33 mouse cellular contexts compared by ENCODE assay signal in the genomic region with DNA sequence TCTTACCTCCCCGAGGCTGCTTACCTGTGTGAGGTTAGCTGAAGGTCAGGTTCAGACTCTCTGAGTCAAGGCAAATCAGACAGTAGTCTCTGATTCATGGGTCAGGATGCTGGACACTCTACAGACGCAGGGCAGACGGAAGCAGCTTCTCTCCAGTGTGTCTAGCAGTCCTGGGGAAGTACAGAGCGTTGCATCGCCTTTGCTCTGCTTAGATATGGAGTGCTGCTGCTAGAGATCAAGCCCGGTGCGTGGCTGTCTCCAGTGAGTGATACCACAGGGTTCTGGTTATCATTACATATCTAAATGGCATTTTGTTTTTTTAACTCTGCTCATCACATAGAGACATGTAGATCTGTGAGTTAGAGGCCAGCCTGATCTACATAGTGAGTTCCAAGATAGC. TPM values are rescaled to one million over a fixed set of nuclear protein-coding genes. Genes with fewer than 3 reads are reported as not detected.
DNase-seq lines count a peak whose midpoint lies in the region; ATAC-seq and TF ChIP-seq lines count a peak whose summit lies in the region.
"Had no signal": no experiment of that assay in that cellular context is flagged by ENCODE, and none has a peak within 500 bp of the region (broad histone marks: within the 10 kb centered on the region; RNA-seq: fewer than 3 reads in every experiment).

No protein-coding gene starts in this region.

- no peaks in the 10 kb centered on the region; the same call in 1 of the 2 replicates for H3K79me2 ChIP-seq in liver, adult 2 months (ENCODE audit: control insufficient read depth, insufficient read depth, low read length)

- no peak for TF ChIP-seq CTCF in liver, adult 2 months (IDR thresholded peaks at IDR 0.05; ENCODE audit: low read depth, low read length)
- no peak for TF ChIP-seq CTCF in liver, postnatal 0 days (IDR thresholded peaks at IDR 0.05; ENCODE audit: low read depth)
- TF ChIP-seq CTCF in bone marrow macrophage, adult 2 months (IDR thresholded peaks at IDR 0.05; ENCODE audit: low read depth, low read length) = no peak

- intact Hi-C loops in left cerebral cortex, postnatal 36 days (cut with DNase I) = loop anchor here (5.0 kb wide), 1 partner anchor 36 kb away; no protein-coding TSS in a partner anchor

- peak overlapping the region; percentile 26; the same call in 1 of the 2 replicates for H3K27ac ChIP-seq in liver, adult 2 months (replicated peaks; ENCODE audit: insufficient read depth, low read depth, low read length)
- H3K27ac ChIP-seq in liver, postnatal 0 days (ENCODE audit: low read depth) = no peak overlapping the region
- peak overlapping the region; percentile 92 for H3K27ac ChIP-seq in bone marrow macrophage, adult 2 months (ENCODE audit: insufficient read depth, low read depth, low read length)
- H3K27ac ChIP-seq: embryonic facial prominence, embryonic 13.5 days; forebrain, embryonic 12.5 days; gastrocnemius, adult 2 months; heart, embryonic 13.5 days; hindbrain, embryonic 14.5 days; hindbrain, postnatal 0 days had no signal

- no peak overlapping the region for H3K4me3 ChIP-seq in liver, adult 2 months (ENCODE audit: insufficient read depth, low read depth, low read length)
- H3K4me3 ChIP-seq in liver, postnatal 0 days (ENCODE audit: low read depth, low read length) = no peak overlapping the region
- peak overlapping the region; percentile 45 for H3K4me3 ChIP-seq in bone marrow macrophage, adult 2 months (ENCODE audit: insufficient read depth, low read length)
- H3K4me3 ChIP-seq: embryonic facial prominence, embryonic 13.5 days; erythroblast, embryonic 14.5 days; forebrain, embryonic 12.5 days; gastrocnemius, adult 2 months; heart, embryonic 13.5 days had no signal

- DNase-seq in liver, adult 2 months (ENCODE audit: extremely low read depth, low read depth, low spot score) = no peak
- no peak for DNase-seq in liver, postnatal 0 days
- DNase-seq in spleen, postnatal 10 days (ENCODE audit: low spot score in 2 of 2) = peak; percentile 24 to 59
- no peak for DNase-seq in spleen, adult 12 weeks (ENCODE audit: low spot score)
- no peak for DNase-seq in left cerebral cortex, postnatal 36 days (ENCODE audit: low spot score in 2 of 2)
- DNase-seq in gastrocnemius, postnatal 10 days = no peak
- DNase-seq: adrenal gland, adult 2 months; adrenal gland, postnatal 14 days; cerebellum, adult 18-20 months; cerebellum, adult 9-10 months; cerebellum, postnatal 25 days; gastrocnemius, adult 2 months; gastrocnemius, postnatal 25 days; heart, adult 18-20 months; heart, postnatal 14 days; heart, postnatal 4 days had no signal

- TF ChIP-seq POLR2A in liver, adult 2 months (IDR thresholded peaks at IDR 0.05; ENCODE audit: extremely low read depth, insufficient read depth, low read length) = no peak
- no peak for TF ChIP-seq POLR2A in bone marrow macrophage, adult 2 months (IDR thresholded peaks at IDR 0.05; ENCODE audit: borderline replicate concordance, low read depth, low read length)

- no peaks in the 10 kb centered on the region for H3K27me3 ChIP-seq in liver, adult 2 months (ENCODE audit: control insufficient read depth, insufficient read depth, low read length)
- H3K27me3 ChIP-seq in liver, postnatal 0 days (ENCODE audit: insufficient read depth, low read length) = no peaks in the 10 kb centered on the region
- H3K27me3 ChIP-seq: embryonic facial prominence, embryonic 13.5 days; forebrain, embryonic 12.5 days; heart, embryonic 13.5 days had no signal

- H3K4me2 ChIP-seq in liver, postnatal 0 days (ENCODE audit: low read depth, low read length) = no peak overlapping the region
- H3K4me2 ChIP-seq: embryonic facial prominence, embryonic 13.5 days; forebrain, embryonic 12.5 days; heart, embryonic 13.5 days; hindbrain, embryonic 14.5 days had no signal

- peaks cover 33% of the 10 kb centered on the region for H3K4me1 ChIP-seq in liver, adult 2 months (ENCODE audit: control insufficient read depth, insufficient read depth, low read length)
- peaks cover 20% of the 10 kb centered on the region for H3K4me1 ChIP-seq in liver, postnatal 0 days (ENCODE audit: insufficient read depth)
- H3K4me1 ChIP-seq in bone marrow macrophage, adult 2 months (ENCODE audit: control insufficient read depth, insufficient read depth, low read length) = peaks cover 26% of the 10 kb centered on the region
- H3K4me1 ChIP-seq: embryonic facial prominence, embryonic 13.5 days; forebrain, embryonic 12.5 days; heart, embryonic 13.5 days had no signal

- H3K9me3 ChIP-seq in liver, postnatal 0 days (ENCODE audit: low read length) = no peaks in the 10 kb centered on the region
- H3K9me3 ChIP-seq: embryonic facial prominence, embryonic 13.5 days; forebrain, embryonic 12.5 days; G1E; heart, embryonic 13.5 days had no signal

- H3K36me3 ChIP-seq in liver, adult 2 months (ENCODE audit: control insufficient read depth, insufficient read depth, low read length) = peaks cover 30% of the 10 kb centered on the region
- H3K36me3 ChIP-seq in liver, postnatal 0 days (replicated peaks; ENCODE audit: insufficient read depth, low read length) = peaks cover 35% of the 10 kb centered on the region
- H3K36me3 ChIP-seq: embryonic facial prominence, embryonic 13.5 days; forebrain, embryonic 12.5 days; heart, embryonic 13.5 days had no signal

- peak overlapping the region; percentile 11; the same call in 1 of the 2 replicates for H3K9ac ChIP-seq in liver, adult 2 months (ENCODE audit: low read depth, low read length)
- H3K9ac ChIP-seq in liver, postnatal 0 days (replicated peaks) = no peak overlapping the region
- H3K9ac ChIP-seq: embryonic facial prominence, embryonic 13.5 days; forebrain, embryonic 12.5 days; heart, embryonic 13.5 days; hindbrain, embryonic 14.5 days had no signal

- no peak for ATAC-seq in liver, postnatal 0 days
- 0 out of 2 replicates have a peak, but pooled peaks have one; percentile 20 for ATAC-seq in megakaryocyte progenitor cell, adult 5-6 weeks (replicated peaks; ENCODE audit: poor library complexity)
- ATAC-seq: forebrain, embryonic 16.5 days; hindbrain, postnatal 0 days; inflammation-experienced regulatory T-cells, adult 6 months had no signal

- TF ChIP-seq EP300 in liver, postnatal 0 days (IDR thresholded peaks at IDR 0.05; ENCODE audit: low read depth) = no peak

- 65% methylated on average over 7 of the region's 7 CpGs for WGBS in liver, adult 2 months
- 66% methylated on average over 7 of the region's 7 CpGs for WGBS in liver, postnatal 0 days (ENCODE audit: insufficient replicate concordance)

RNA-seq across cellular contexts. Expression of gene Apobec1, which starts 5.6 kb away (rescaled TPM):
- 17.3 and 21.9 TPM in 2 replicates for total RNA-seq in liver, adult 2 months (2014; rRNA removed)
- polyA plus RNA-seq in liver, adult 2 months (2012; rRNA removed) = 16.3 and 18.2 TPM in 2 replicates
- polyA plus RNA-seq in liver, postnatal 0 days (2015; fragmentation: Nextera tagmentation; extraction: Ambion mirVana) = 11.9 and 12.3 TPM in 2 replicates
- 664 and 728 TPM in 2 replicates for polyA plus RNA-seq in bone marrow macrophage, adult 2 months (2012; ENCODE audit: insufficient read depth, insufficient read length, missing spikeins)
- 23.6 and 23.7 TPM in 2 replicates for total RNA-seq in megakaryocyte progenitor cell, adult 5-6 weeks (2015)
- 15.0 and 16.7 TPM in 2 replicates for total RNA-seq in megakaryocyte progenitor cell, adult 5-6 weeks (2017)
- 1 to 10 TPM in 1 of 2 experiments, under 1 TPM in 1; 0.79 to 2.3 TPM for total RNA-seq in left cerebral cortex, postnatal 36 days (2021)
- 1 to 10 TPM; 2.3 to 4.3 TPM for total RNA-seq in gastrocnemius, postnatal 10 days (2021)
- polyA plus RNA-seq: erythroblast, embryonic 14.5 days had no signal

RNA-seq across cellular contexts. Expression of gene Gdf3, which starts 13.3 kb away (rescaled TPM):
- not detected in 2 replicates for total RNA-seq in liver, adult 2 months (2014; rRNA removed)
- 0.05 TPM in 1 of 2 replicates, not detected in the other for polyA plus RNA-seq in liver, adult 2 months (2012; rRNA removed)
- 0.47 and 1.0 TPM in 2 replicates for polyA plus RNA-seq in liver, postnatal 0 days (2015; fragmentation: Nextera tagmentation; extraction: Ambion mirVana)
- polyA plus RNA-seq in bone marrow macrophage, adult 2 months (2012; ENCODE audit: insufficient read depth, insufficient read length, missing spikeins) = 30.2 and 32.0 TPM in 2 replicates
- 9.5 and 10.8 TPM in 2 replicates for total RNA-seq in megakaryocyte progenitor cell, adult 5-6 weeks (2015)
- 4.2 and 6.7 TPM in 2 replicates for total RNA-seq in megakaryocyte progenitor cell, adult 5-6 weeks (2017)
- not detected for total RNA-seq in left cerebral cortex, postnatal 36 days (2021)
- total RNA-seq in gastrocnemius, postnatal 10 days (2021) = not detected
- total RNA-seq: adrenal gland, adult 2 months; adrenal gland, postnatal 14 days; adrenal gland, postnatal 4 days; gastrocnemius, adult 2 months; gastrocnemius, postnatal 25 days; heart, adult 18-20 months; heart, postnatal 14 days; heart, postnatal 4 days had no signal
- polyA plus RNA-seq: brain, embryonic 14.5 days; embryonic facial prominence, embryonic 13.5 days; erythroblast, embryonic 14.5 days; forebrain, embryonic 12.5 days; forebrain, embryonic 16.5 days; hindbrain, embryonic 14.5 days; inflammation-experienced regulatory T-cells, adult 6 months had no signal

RNA-seq across cellular contexts. Expression of gene Dppa3, which starts 29.6 kb away (rescaled TPM):
- not detected in 2 replicates for total RNA-seq in liver, adult 2 months (2014; rRNA removed)
- not detected in 2 replicates for polyA plus RNA-seq in liver, adult 2 months (2012; rRNA removed)
- 0.16 TPM in 1 of 2 replicates, not detected in the other for polyA plus RNA-seq in liver, postnatal 0 days (2015; fragmentation: Nextera tagmentation; extraction: Ambion mirVana)
- polyA plus RNA-seq in bone marrow macrophage, adult 2 months (2012; ENCODE audit: insufficient read depth, insufficient read length, missing spikeins) = 14.6 and 20.2 TPM in 2 replicates
- not detected in 2 replicates for total RNA-seq in megakaryocyte progenitor cell, adult 5-6 weeks (2015)
- not detected in 2 replicates for total RNA-seq in megakaryocyte progenitor cell, adult 5-6 weeks (2017)
- not detected for total RNA-seq in left cerebral cortex, postnatal 36 days (2021)
- not detected for total RNA-seq in gastrocnemius, postnatal 10 days (2021)
- total RNA-seq: adrenal gland, adult 2 months; adrenal gland, postnatal 14 days; adrenal gland, postnatal 4 days; common myeloid progenitor, adult 5-6 weeks; G1E; gastrocnemius, adult 2 months; gastrocnemius, postnatal 25 days; heart, adult 18-20 months; heart, postnatal 14 days; heart, postnatal 4 days; hindbrain, postnatal 0 days had no signal
- polyA plus RNA-seq: adrenal gland, adult 2 months; brain, embryonic 14.5 days; embryonic facial prominence, embryonic 13.5 days; erythroblast, embryonic 14.5 days; forebrain, embryonic 12.5 days; forebrain, embryonic 16.5 days; G1E; gonadal fat pad, adult 2 months; heart, embryonic 13.5 days; heart, embryonic 16.5 days; hindbrain, embryonic 11.5 days; hindbrain, embryonic 14.5 days; hindbrain, postnatal 0 days; inflammation-experienced regulatory T-cells, adult 6 months had no signal

RNA-seq across cellular contexts. Expression of gene Aicda, which starts 43.0 kb away (rescaled TPM):
- 0.07 TPM in 1 of 2 replicates, not detected in the other for total RNA-seq in liver, adult 2 months (2014; rRNA removed)
- polyA plus RNA-seq in liver, adult 2 months (2012; rRNA removed) = not detected in 2 replicates
- 0.06 TPM in 1 of 2 replicates, not detected in the other for polyA plus RNA-seq in liver, postnatal 0 days (2015; fragmentation: Nextera tagmentation; extraction: Ambion mirVana)
- 0.45 TPM in 1 of 2 replicates, not detected in the other for polyA plus RNA-seq in bone marrow macrophage, adult 2 months (2012; ENCODE audit: insufficient read depth, insufficient read length, missing spikeins)
- total RNA-seq in megakaryocyte progenitor cell, adult 5-6 weeks (2015) = not detected in 2 replicates
- total RNA-seq in megakaryocyte progenitor cell, adult 5-6 weeks (2017) = not detected in 2 replicates
- total RNA-seq in left cerebral cortex, postnatal 36 days (2021) = not detected
- not detected for total RNA-seq in gastrocnemius, postnatal 10 days (2021)
- total RNA-seq: adrenal gland, adult 2 months; adrenal gland, postnatal 14 days; adrenal gland, postnatal 4 days; common myeloid progenitor, adult 5-6 weeks; G1E; gastrocnemius, adult 2 months; gastrocnemius, postnatal 25 days; heart, adult 18-20 months; heart, postnatal 14 days; heart, postnatal 4 days had no signal
- polyA plus RNA-seq: adrenal gland, adult 2 months; erythroblast, embryonic 14.5 days; forebrain, embryonic 12.5 days; G1E; gonadal fat pad, adult 2 months; heart, embryonic 13.5 days; heart, embryonic 16.5 days; hindbrain, embryonic 11.5 days had no signal

Comparison
In these comparisons a context has a peak if more than half of its experiments do, and no peak if none do; other contexts are left out.
1. DNase-seq: peak in spleen, postnatal 10 days (2 of 2); none in liver, adult 2 months (single experiment), liver, postnatal 0 days (single experiment), spleen, adult 12 weeks (single experiment), left cerebral cortex, postnatal 36 days (0 of 2) and gastrocnemius, postnatal 10 days (single experiment).